Mouse (Mus musculus) liver, embryonic 12.5 days (tissue): Measurements from ENCODE around the gene Kat2a. TPM values are rescaled to one million over a fixed set of nuclear protein-coding genes. Genes with fewer than 3 reads are reported as not detected.

ENCODE experiments used
- ATAC-seq: fragments of 200-750 bp; cut with Nextera tagmentation; 2 replicates; pipeline ENCODE4 v1.8.0; 2017; ENCODE audit warnings: moderate number of reproducible peaks, mild to moderate bottlenecking, moderate library complexity
- H3K27ac ChIP-seq: fragments of 300-500 bp; sonication (generic); 2 replicates; pipeline ENCODE4 v1.5.1; 2016; ENCODE audit warnings: mild to moderate bottlenecking
- H3K27me3 ChIP-seq: fragments of 300-500 bp; sonication (generic); replicated peaks from 2 replicates; pipeline ENCODE4 v1.6.1; 2016; ENCODE audit warnings: mild to moderate bottlenecking, moderate library complexity
- H3K36me3 ChIP-seq: fragments of 300-500 bp; sonication (generic); 2 replicates; pipeline ENCODE4 v1.6.1; 2016; ENCODE audit warnings: mild to moderate bottlenecking, moderate library complexity
- H3K4me1 ChIP-seq: fragments of 300-500 bp; sonication (generic); 2 replicates; pipeline ENCODE4 v1.6.1; 2016
- H3K4me2 ChIP-seq: fragments of 300-500 bp; sonication (generic); 2 replicates; pipeline ENCODE4 v1.6.1; 2016; ENCODE audit warnings: mild to moderate bottlenecking, moderate library complexity
- H3K4me3 ChIP-seq: fragments of 300-500 bp; sonication (generic); 2 replicates; pipeline ENCODE4 v1.5.1; 2016; ENCODE audit warnings: mild to moderate bottlenecking, moderate library complexity
- H3K9ac ChIP-seq: fragments of 300-500 bp; sonication (generic); 2 replicates; pipeline ENCODE4 v1.6.1; 2016; ENCODE audit warnings: mild to moderate bottlenecking, moderate library complexity
- H3K9me3 ChIP-seq: fragments of 300-500 bp; sonication (generic); replicated peaks from 2 replicates; pipeline ENCODE4 v1.6.1; 2016; ENCODE audit warnings: mild to moderate bottlenecking, moderate library complexity
- WGBS: fragments of 180-500 bp; shearing (Covaris S2); methylation state at CpG from one replicate; pipeline ENCODE4 v1.1.7; 2016; ENCODE audit not compliant: insufficient replicate concordance; 5-methylcytosine and 5-hydroxymethylcytosine counted together
- polyA plus RNA-seq: library from polyadenylated mRNA; unstranded; fragments of >200 nt; fragmentation: Nextera tagmentation; extraction: Ambion mirVana; gene quantifications from 2 replicates; pipeline ENCODE4 v1.2.1, GENCODE M21; 2016

Kat2a gene
- polyA plus RNA-seq, 1 experiment from 2014 or later = 39.4 TPM

GRCm38 (mm10) chr11:100748620-100749019 lies 36.4 kb upstream of the Kat2a start:
- H3K9ac ChIP-seq = no peak overlapping the region
- H3K9me3 ChIP-seq = no peaks in the 10 kb centered on the region
- 38% methylated on average over 4 of the region's 4 CpGs for WGBS
- H3K4me1 ChIP-seq = peaks cover 20% of the 10 kb centered on the region; the same call in 1 of the 2 replicates
- no peak overlapping the region for H3K4me3 ChIP-seq
- no peaks in the 10 kb centered on the region for H3K36me3 ChIP-seq
- H3K27ac ChIP-seq = no peak overlapping the region
- H3K27me3 ChIP-seq = peaks cover 88% of the 10 kb centered on the region
- ATAC-seq = no peak
- no peak overlapping the region for H3K4me2 ChIP-seq

- no peak overlapping the region for H3K9ac ChIP-seq
- peak; percentile 30; the same call in 1 of the 2 replicates for ATAC-seq
- H3K4me1 ChIP-seq = peaks cover 20% of the 10 kb centered on the region; the same call in 1 of the 2 replicates
- no peak overlapping the region for H3K4me2 ChIP-seq
- no peaks in the 10 kb centered on the region for H3K36me3 ChIP-seq
- H3K4me3 ChIP-seq = no peak overlapping the region
- peaks cover 74% of the 10 kb centered on the region for H3K27me3 ChIP-seq
- no peak overlapping the region for H3K27ac ChIP-seq
- 46% methylated on average over 5 of the region's 5 CpGs for WGBS
- H3K9me3 ChIP-seq = no peaks in the 10 kb centered on the region
Measured at GRCm38 (mm10) chr11:100747114-100747513, 34.8 kb upstream of the Kat2a start.

- Histone ChIP-seq H3K36me3 (no peaks in the 10 kb centered on the region), H3K27ac (no peak overlapping the region), H3K4me2 (no peak overlapping the region), H3K27me3 (peaks cover 68% of the 10 kb centered on the region), H3K4me1 (peaks cover 20% of the 10 kb centered on the region; the same call in 1 of the 2 replicates), H3K9ac (no peak overlapping the region), H3K9me3 (no peaks in the 10 kb centered on the region), H3K4me3 (no peak overlapping the region)
- ATAC-seq = no peak
- 73% methylated on average over 10 of the region's 10 CpGs for WGBS
Measured at GRCm38 (mm10) chr11:100746546-100746945, 34.3 kb upstream of the Kat2a start.

GRCm38 (mm10) chr11:100745085-100745484 lies 32.8 kb upstream of the Kat2a start:
- WGBS = 14% methylated on average over 6 of the region's 6 CpGs
- Histone ChIP-seq H3K4me3 (no peak overlapping the region), H3K27ac (no peak overlapping the region), H3K27me3 (peaks cover 55% of the 10 kb centered on the region), H3K36me3 (no peaks in the 10 kb centered on the region), H3K4me2 (no peak overlapping the region), H3K9ac (no peak overlapping the region), H3K9me3 (no peaks in the 10 kb centered on the region), H3K4me1 (peaks cover 20% of the 10 kb centered on the region; the same call in 1 of the 2 replicates)
- ATAC-seq = no peak

GRCm38 (mm10) chr11:100741348-100741747 lies 29.1 kb upstream of the Kat2a start:
- no peak overlapping the region for H3K4me2 ChIP-seq
- H3K9ac ChIP-seq = no peak overlapping the region
- no peak overlapping the region for H3K27ac ChIP-seq
- WGBS = 63% methylated on average over 6 of the region's 6 CpGs
- no peaks in the 10 kb centered on the region for H3K36me3 ChIP-seq
- ATAC-seq = no peak
- no peaks in the 10 kb centered on the region for H3K9me3 ChIP-seq
- peaks cover 25% of the 10 kb centered on the region for H3K4me1 ChIP-seq
- H3K27me3 ChIP-seq = peaks cover 20% of the 10 kb centered on the region; the same call in 1 of the 2 replicates
- no peak overlapping the region for H3K4me3 ChIP-seq

GRCm38 (mm10) chr11:100738749-100739148 lies 26.5 kb upstream of the Kat2a start:
- ATAC-seq = no peak
- Histone ChIP-seq H3K4me1 (peaks cover 47% of the 10 kb centered on the region), H3K27ac (peak overlapping the region; percentile 89)

GRCm38 (mm10) chr11:100738066-100738604 lies 25.9 kb upstream of the Kat2a start, which contains the start of gene Rab5c:
Rab5c (minus strand) TSS chr11:100738215.
- Histone ChIP-seq H3K36me3 (peaks cover 20% of the 10 kb centered on the region), H3K9ac (peak within 1 kb of the TSS; percentile 99), H3K4me1 (peaks cover 53% of the 10 kb centered on the region), H3K27ac (peak within 1 kb of the TSS; percentile 94), H3K9me3 (no peaks in the 10 kb centered on the region), H3K4me3 (peak within 1 kb of the TSS; percentile 99), H3K4me2 (peak within 1 kb of the TSS; percentile 96), H3K27me3 (no peaks in the 10 kb centered on the region)
- peak; percentile 97 for ATAC-seq
- under 1% methylated on average over 39 of the region's 39 CpGs for WGBS

More at GRCm38 (mm10) chr11:100738749-100739148, 26.5 kb upstream of the Kat2a start:
- 20% methylated on average over 5 of the region's 5 CpGs for WGBS
- Histone ChIP-seq H3K9me3 (no peaks in the 10 kb centered on the region), H3K4me3 (peak overlapping the region; percentile 99), H3K4me2 (peak overlapping the region; percentile 96), H3K9ac (peak overlapping the region; percentile 67), H3K27me3 (no peaks in the 10 kb centered on the region), H3K36me3 (peaks cover 15% of the 10 kb centered on the region)

GRCm38 (mm10) chr11:100737105-100737733 lies 25.0 kb upstream of the Kat2a start:
- H3K4me2 ChIP-seq = peak overlapping the region; percentile 96
- peak overlapping the region; percentile 99 for H3K4me3 ChIP-seq
- H3K27ac ChIP-seq = peak overlapping the region; percentile 94
- ATAC-seq = peak; percentile 74
- no peaks in the 10 kb centered on the region for H3K9me3 ChIP-seq
- under 1% methylated on average over 13 of the region's 13 CpGs for WGBS
- H3K4me1 ChIP-seq = peaks cover 63% of the 10 kb centered on the region
- H3K36me3 ChIP-seq = peaks cover 30% of the 10 kb centered on the region
- no peaks in the 10 kb centered on the region for H3K27me3 ChIP-seq
- H3K9ac ChIP-seq = peak overlapping the region; percentile 99

GRCm38 (mm10) chr11:100736746-100737080 lies 24.4 kb upstream of the Kat2a start:
- WGBS = 15% methylated on average over 4 of the region's 4 CpGs
- ATAC-seq = no peak
- Histone ChIP-seq H3K4me3 (peak overlapping the region; percentile 99), H3K36me3 (peaks cover 35% of the 10 kb centered on the region), H3K27me3 (no peaks in the 10 kb centered on the region), H3K27ac (peak overlapping the region; percentile 94), H3K9me3 (no peaks in the 10 kb centered on the region), H3K9ac (peak overlapping the region; percentile 99), H3K4me1 (peaks cover 68% of the 10 kb centered on the region), H3K4me2 (peak overlapping the region; percentile 96)

- Histone ChIP-seq H3K27me3 (no peaks in the 10 kb centered on the region), H3K36me3 (peaks cover 36% of the 10 kb centered on the region), H3K4me1 (peaks cover 73% of the 10 kb centered on the region), H3K4me3 (peak overlapping the region; percentile 99), H3K4me2 (peak overlapping the region; percentile 96), H3K27ac (peak overlapping the region; percentile 94), H3K9ac (peak overlapping the region; percentile 99), H3K9me3 (no peaks in the 10 kb centered on the region)
- WGBS = 31% methylated on average over 14 of the region's 14 CpGs
- ATAC-seq = no peak
Measured at GRCm38 (mm10) chr11:100735954-100736745, 23.9 kb upstream of the Kat2a start.

- no peaks in the 10 kb centered on the region for H3K27me3 ChIP-seq
- ATAC-seq = no peak
- H3K4me2 ChIP-seq = peak overlapping the region; percentile 96
- no peaks in the 10 kb centered on the region for H3K9me3 ChIP-seq
- peaks cover 82% of the 10 kb centered on the region for H3K4me1 ChIP-seq
- peak overlapping the region; percentile 99 for H3K9ac ChIP-seq
- H3K36me3 ChIP-seq = peaks cover 38% of the 10 kb centered on the region
- 78% methylated on average over 9 of the region's 9 CpGs for WGBS
- H3K27ac ChIP-seq = peak overlapping the region; percentile 94
- H3K4me3 ChIP-seq = peak overlapping the region; percentile 99
Measured at GRCm38 (mm10) chr11:100735134-100735865, 23.0 kb upstream of the Kat2a start.
